Mouse (Mus musculus): Measurements from ENCODE around the gene Ttc27.

GRCm38 (mm10) chr17:74863845-74864244 is 146.3 kb downstream of the Ttc27 start:
- TF ChIP-seq MYOD1 (IDR thresholded peaks at IDR 0.05; ENCODE audit: control insufficient read depth in 1 of 3, insufficient read length in 2 of 3, low read depth in 2 of 3) (no peak), USF1 (IDR thresholded peaks at IDR 0.05; ENCODE audit: low read depth) (no peak), POLR2A (IDR thresholded peaks at IDR 0.05; ENCODE audit: insufficient read length, low read depth) (no peak), MAX (IDR thresholded peaks at IDR 0.05; ENCODE audit: low read depth) (no peak), E2F4 (IDR thresholded peaks at IDR 0.05; ENCODE audit: insufficient read depth) (no peak), REST (IDR thresholded peaks at IDR 0.05; ENCODE audit: insufficient read depth, insufficient read length) (no peak), MYOG (IDR thresholded peaks at IDR 0.05; ENCODE audit: control insufficient read depth in 1 of 3, insufficient read depth in 1 of 3, insufficient read length in 2 of 3, low read depth in 2 of 3) (no peak), SRF (IDR thresholded peaks at IDR 0.05; ENCODE audit: control insufficient read depth, insufficient read length, low read depth) (no peak)
